ENCODE assay signal across 27 mouse cellular contexts in the genomic region with DNA sequence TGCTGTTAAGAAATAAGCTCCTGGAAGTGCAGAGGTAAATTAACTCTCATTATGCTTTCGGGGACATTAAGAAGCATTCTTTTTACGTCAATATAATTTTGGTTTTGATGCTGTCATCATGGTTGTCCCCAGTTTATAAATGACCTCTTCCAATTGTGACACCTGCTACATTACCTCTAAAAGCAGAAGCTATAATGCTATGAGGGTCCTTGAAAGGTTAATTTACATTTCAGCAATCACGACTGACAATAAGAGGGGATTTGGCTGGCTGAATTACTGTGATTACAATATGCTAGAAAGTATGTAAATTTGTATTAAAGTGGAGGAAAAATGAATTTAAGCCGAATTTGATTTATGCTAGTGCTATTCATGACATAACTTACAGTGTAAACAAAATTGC.
"Had no signal": no experiment of that assay in that cellular context is flagged by ENCODE, and none has a peak within 500 bp of the region (broad histone marks: within the 10 kb centered on the region; RNA-seq: fewer than 3 reads in every experiment).

No protein-coding gene starts in this region.

- H3K4me1 ChIP-seq: heart, embryonic 13.5 days; heart, embryonic 15.5 days; hindbrain, embryonic 13.5 days; hindbrain, embryonic 15.5 days; kidney, embryonic 15.5 days; limb, embryonic 13.5 days; limb, embryonic 15.5 days; liver, embryonic 12.5 days had no signal

- ATAC-seq: hindbrain, postnatal 0 days; intestine, embryonic 16.5 days; liver, embryonic 12.5 days had no signal

- H3K9me3 ChIP-seq: heart, embryonic 13.5 days; heart, embryonic 15.5 days; hindbrain, embryonic 13.5 days; hindbrain, embryonic 15.5 days; kidney, embryonic 15.5 days; limb, embryonic 13.5 days; limb, embryonic 15.5 days; liver, embryonic 12.5 days had no signal

- H3K4me3 ChIP-seq: heart, adult 2 months; heart, embryonic 13.5 days; heart, embryonic 15.5 days; hindbrain, embryonic 13.5 days; hindbrain, embryonic 15.5 days; kidney, embryonic 15.5 days; limb, embryonic 13.5 days; limb, embryonic 15.5 days; liver, embryonic 12.5 days had no signal

- DNase-seq: gastrocnemius, postnatal 14 days; gastrocnemius, postnatal 36 days; heart, adult 11 months; heart, adult 2 months; heart, postnatal 14 days; heart, postnatal 36 days; kidney, adult 11 months; kidney, adult 2 months; kidney, adult 9 months; kidney, postnatal 14 days; kidney, postnatal 36 days; layer of hippocampus, adult 9-11 months; layer of hippocampus, postnatal 36 days; left cerebral cortex, postnatal 4 days had no signal

- H3K27ac ChIP-seq: heart, adult 2 months; heart, embryonic 13.5 days; heart, embryonic 15.5 days; hindbrain, embryonic 13.5 days; hindbrain, embryonic 15.5 days; hindbrain, postnatal 0 days; kidney, embryonic 15.5 days; kidney, postnatal 0 days; limb, embryonic 13.5 days; limb, embryonic 15.5 days; liver, embryonic 12.5 days; liver, embryonic 14.5 days had no signal

- H3K9ac ChIP-seq: heart, embryonic 13.5 days; heart, embryonic 15.5 days; hindbrain, embryonic 13.5 days; hindbrain, embryonic 15.5 days; kidney, embryonic 15.5 days; limb, embryonic 13.5 days; limb, embryonic 15.5 days; liver, embryonic 12.5 days; liver, embryonic 14.5 days had no signal

- H3K27me3 ChIP-seq: heart, embryonic 13.5 days; heart, embryonic 15.5 days; hindbrain, embryonic 13.5 days; hindbrain, embryonic 15.5 days; kidney, embryonic 15.5 days; limb, embryonic 13.5 days; limb, embryonic 15.5 days; liver, embryonic 12.5 days had no signal

- H3K36me3 ChIP-seq: heart, embryonic 13.5 days; heart, embryonic 15.5 days; hindbrain, embryonic 13.5 days; hindbrain, embryonic 15.5 days; kidney, embryonic 15.5 days; limb, embryonic 13.5 days; limb, embryonic 15.5 days; liver, embryonic 12.5 days had no signal

- H3K4me2 ChIP-seq: heart, embryonic 11.5 days; heart, embryonic 13.5 days; heart, embryonic 15.5 days; hindbrain, embryonic 13.5 days; hindbrain, embryonic 15.5 days; kidney, embryonic 15.5 days; limb, embryonic 13.5 days; limb, embryonic 15.5 days; liver, embryonic 12.5 days had no signal
